In genomic region chr6:34721740-34722139, GRCm38 (mm10) we compare ENCODE assay signal across 12 mouse cellular contexts. TPM values are rescaled to one million over a fixed set of nuclear protein-coding genes. Genes with fewer than 3 reads are reported as not detected.
DNase-seq lines count a peak whose midpoint lies in the region; ATAC-seq and TF ChIP-seq lines count a peak whose summit lies in the region.
"Had no signal": no experiment of that assay in that cellular context is flagged by ENCODE, and none has a peak within 500 bp of the region (broad histone marks: within the 10 kb centered on the region; RNA-seq: fewer than 3 reads in every experiment).

No protein-coding gene starts in this region.

- ATAC-seq in limb, embryonic 13.5 days (ENCODE audit: low FRiP score, low read depth) = no peak

- peaks cover 8% of the 10 kb centered on the region; the same call in 1 of the 2 replicates for H3K9me3 ChIP-seq in limb, embryonic 13.5 days

- no peak overlapping the region for H3K4me2 ChIP-seq in limb, embryonic 13.5 days (replicated peaks)

- peaks cover 71% of the 10 kb centered on the region for H3K4me1 ChIP-seq in limb, embryonic 13.5 days
- H3K4me1 ChIP-seq in thymus, adult 2 months (replicated peaks; ENCODE audit: control insufficient read depth, insufficient read depth, low read length) = no peaks in the 10 kb centered on the region

- H3K9ac ChIP-seq in limb, embryonic 13.5 days = 0 out of 2 replicates have a peak overlapping the region, but pooled peaks have one; percentile 1

- H3K27me3 ChIP-seq in limb, embryonic 13.5 days = no peaks in the 10 kb centered on the region
- no peaks in the 10 kb centered on the region for H3K27me3 ChIP-seq in thymus, adult 2 months (ENCODE audit: control insufficient read depth, insufficient read depth, low read length)
- H3K27me3 ChIP-seq: CH12.LX had no signal

- 60% methylated on average over 6 of the region's 6 CpGs for WGBS in limb, embryonic 13.5 days
- WGBS in thymus, adult 2 months = 67% methylated on average over 6 of the region's 6 CpGs

- DNase-seq in kidney, adult 9 months = peak; percentile 11
- no peak for DNase-seq in kidney, adult 18-20 months
- peak; percentile 91 for DNase-seq in Muller cell, postnatal 12 days (ENCODE audit: inconsistent ontology term)
- DNase-seq in fat pad, adult 2 months (ENCODE audit: extremely low read depth, low read depth, low spot score) = peak; percentile 83
- DNase-seq in left cerebral cortex, adult 9 months (ENCODE audit: low spot score in 2 of 2) = no peak
- no peak for DNase-seq in embryo, embryonic 11 days
- no peak for DNase-seq in thymus, adult 2 months
- DNase-seq: adrenal gland, postnatal 36 days; cerebellum, adult 11-12 months; thymus, postnatal 14 days had no signal

- no peak for TF ChIP-seq CTCF in thymus, adult 2 months (IDR thresholded peaks at IDR 0.05; ENCODE audit: borderline replicate concordance, control insufficient read depth, extremely low read depth, insufficient read depth, low read length, poor library complexity)

- TF ChIP-seq POLR2A in thymus, adult 2 months (IDR thresholded peaks at IDR 0.05; ENCODE audit: control insufficient read depth, extremely low read depth, insufficient read depth, low read length, poor library complexity) = no peak

- no peak overlapping the region for H3K4me3 ChIP-seq in limb, embryonic 13.5 days
- H3K4me3 ChIP-seq in thymus, adult 2 months (ENCODE audit: control insufficient read depth, insufficient read depth, low read length) = no peak overlapping the region

- H3K36me3 ChIP-seq in limb, embryonic 13.5 days = peaks cover 6% of the 10 kb centered on the region
- H3K36me3 ChIP-seq in thymus, adult 2 months (ENCODE audit: control insufficient read depth, insufficient read depth, low read length) = no peaks in the 10 kb centered on the region

- H3K27ac ChIP-seq in limb, embryonic 13.5 days = no peak overlapping the region
- H3K27ac ChIP-seq in thymus, adult 2 months (ENCODE audit: control insufficient read depth, insufficient read depth, low read length) = no peak overlapping the region

RNA-seq across cellular contexts. Expression of gene Agbl3, which starts 58.5 kb away (rescaled TPM):
- 7.6 and 8.6 TPM in 2 replicates for polyA plus RNA-seq in limb, embryonic 13.5 days (2015; fragmentation: Nextera tagmentation; extraction: Ambion mirVana)
- 3.5 and 4.7 TPM in 2 replicates for polyA plus RNA-seq in thymus, adult 2 months (2012; rRNA removed)

Comparison
In these comparisons a context has a peak if more than half of its experiments do, and no peak if none do; other contexts are left out.
1. DNase-seq: peak in kidney, adult 9 months (single experiment), Muller cell, postnatal 12 days (single experiment) and fat pad, adult 2 months (single experiment); none in kidney, adult 18-20 months (single experiment), left cerebral cortex, adult 9 months (0 of 2), embryo, embryonic 11 days (single experiment) and thymus, adult 2 months (single experiment).